Mouse (Mus musculus) kidney, adult 2 months (tissue): ENCODE results near the gene Slc38a5. TPM values are rescaled to one million over a fixed set of nuclear protein-coding genes. Genes with fewer than 3 reads are reported as not detected.
A peak's percentile ranks its signal among the peaks of the same experiment; 100 is the strongest.
"Not testable (repeated sequence)": the region's sequence is repeated elsewhere in the genome, so short reads cannot be mapped to it uniquely, and the experiment has no call there.

ENCODE experiments used
- DNase-seq: peaks from one replicate; pipeline ENCODE4 v3.0.0; 2021
- H3K27ac ChIP-seq: fragments of 200-500 bp; 2 replicates; pipeline ENCODE4 v1.5.1; 2012; ENCODE audit warnings: low read depth, low read length, control low read depth, inconsistent platforms; ENCODE audit not compliant: insufficient read depth
- H3K27me3 ChIP-seq: fragments of 200-500 bp; replicated peaks from 2 replicates; pipeline ENCODE4 v1.6.1; 2012; ENCODE audit warnings: mild to moderate bottlenecking, moderate library complexity, low read length, inconsistent platforms; ENCODE audit not compliant: control insufficient read depth, insufficient read depth
- H3K36me3 ChIP-seq: fragments of 200-500 bp; 2 replicates; pipeline ENCODE4 v1.6.1; 2012; ENCODE audit warnings: mild to moderate bottlenecking, moderate library complexity, low read length, inconsistent platforms; ENCODE audit not compliant: control insufficient read depth, insufficient read depth
- H3K4me1 ChIP-seq: fragments of 200-500 bp; 2 replicates; pipeline ENCODE4 v1.6.1; 2011; ENCODE audit warnings: low read length; ENCODE audit not compliant: control insufficient read depth, insufficient read depth
- H3K4me3 ChIP-seq: fragments of 200-500 bp; 2 replicates; pipeline ENCODE4 v1.5.1; 2011; ENCODE audit warnings: mild to moderate bottlenecking, low read depth, low read length, control low read depth; ENCODE audit not compliant: insufficient read depth
- CTCF ChIP-seq: fragments of 200-500 bp; conservative IDR thresholded peaks from 2 replicates; pipeline ENCODE4 v1.5.1; 2011; ENCODE audit warnings: low read depth, mild to moderate bottlenecking, control low read depth, low read length, moderate library complexity, mixed read lengths; ENCODE audit not compliant: insufficient read depth, insufficient read length
- POLR2A ChIP-seq: fragments of 200-500 bp; IDR thresholded peaks from one replicate; pipeline ENCODE4 v1.6.1; 2011; ENCODE audit warnings: low read depth, low read length, control low read depth
- WGBS: fragments of 180-500 bp; shearing (Covaris S2); methylation state at CpG from one replicate; pipeline ENCODE4 v1.1.7; 2018; 5-methylcytosine and 5-hydroxymethylcytosine counted together
- polyA plus RNA-seq: library from polyadenylated mRNA; depleted of rRNA; stranded (reverse); fragments of >200 nt; gene quantifications from 2 replicates; pipeline ENCODE4 v1.2.3, GENCODE M21; 2012; rRNA removed

Slc38a5 gene
- polyA plus RNA-seq, 1 experiment = not detected

DNA sequence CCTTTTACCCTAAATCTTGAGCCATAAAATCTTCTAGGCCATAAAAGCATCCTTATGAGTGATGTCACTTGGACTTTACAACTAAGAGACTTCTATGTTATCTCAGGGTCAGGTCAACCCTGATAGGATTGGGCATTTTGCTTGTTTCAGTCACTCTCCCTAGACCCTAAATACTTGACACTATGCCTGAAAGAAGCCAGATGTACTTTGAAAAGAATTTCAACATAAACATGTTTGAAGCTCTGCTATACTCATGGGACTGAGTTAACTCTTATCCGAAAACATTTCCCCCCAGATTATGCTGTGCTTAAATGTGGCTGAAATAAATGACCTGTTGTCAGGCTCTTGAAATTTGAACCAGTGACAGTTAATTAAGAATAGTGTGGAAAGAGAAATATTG is 38.4 kb downstream of the Slc38a5 start:
- no peak overlapping the region for H3K27ac ChIP-seq
- TF ChIP-seq CTCF (no peak), POLR2A (no peak)
- no peak for DNase-seq
- H3K27me3 ChIP-seq = no peaks in the 10 kb centered on the region
- H3K4me1 ChIP-seq = no peaks in the 10 kb centered on the region
- 38% methylated on average over 1 of the region's 1 CpGs for WGBS
- H3K36me3 ChIP-seq = no peaks in the 10 kb centered on the region
- no peak overlapping the region for H3K4me3 ChIP-seq

DNA sequence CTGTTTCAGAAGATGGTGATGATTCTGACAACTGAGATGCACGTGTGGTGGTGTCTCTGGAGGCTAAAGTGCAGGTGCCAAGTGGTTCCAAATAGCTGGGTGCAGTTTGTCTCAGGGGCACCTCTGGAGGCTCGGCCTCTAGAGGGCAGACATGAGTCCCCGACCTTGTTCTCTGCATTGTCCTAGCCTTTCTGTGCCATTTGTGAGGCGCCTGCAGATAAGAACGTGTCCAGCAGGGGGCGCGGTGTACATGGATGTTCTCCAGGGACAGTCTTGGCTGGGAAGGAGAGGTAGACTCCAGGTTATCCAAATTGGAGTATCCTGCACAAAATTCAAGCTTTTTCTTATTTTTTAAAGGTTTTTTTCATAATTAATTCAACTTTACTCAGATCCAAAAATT is 44.0 kb downstream of the Slc38a5 start:
- TF ChIP-seq CTCF = peak; percentile 50
- WGBS = 7% methylated on average over 7 of the region's 7 CpGs

DNA sequence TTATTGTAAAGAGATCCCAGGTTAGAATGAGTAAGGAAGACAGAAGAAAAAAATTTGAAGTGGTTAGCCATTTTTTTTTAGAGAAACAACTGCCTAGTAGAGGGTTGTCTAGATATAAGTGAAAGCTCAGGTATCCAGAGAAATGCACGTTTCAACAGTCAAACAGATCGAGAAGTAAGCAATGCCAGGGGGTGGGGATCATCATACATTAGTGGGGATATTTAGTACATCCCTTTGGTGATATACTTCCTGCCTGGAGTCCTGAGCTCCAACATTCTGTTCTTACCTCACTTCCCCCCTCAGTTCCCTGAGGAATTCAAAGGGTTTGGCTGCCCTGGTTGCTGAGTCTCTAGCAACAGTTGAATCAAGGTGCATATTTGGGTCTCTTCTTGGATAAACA is 56.2 kb downstream of the Slc38a5 start, which contains the start of gene Ssxb10:
Gene Ssxb10, plus strand, starts transcription at position 301 of the 400 bp plus-strand sequence.
- Histone ChIP-seq H3K4me1 (no peaks in the 10 kb centered on the region), H3K4me3 (no peak within 1 kb of the TSS), H3K27ac (no peak within 1 kb of the TSS), H3K27me3 (no peaks in the 10 kb centered on the region), H3K36me3 (no peaks in the 10 kb centered on the region)
- DNase-seq = no peak
- 69% methylated on average over 2 of the region's 2 CpGs for WGBS
- TF ChIP-seq CTCF (no peak), POLR2A (no peak)

More for the DNA sequence above, 44.0 kb downstream of the Slc38a5 start:
- H3K4me1 ChIP-seq, H3K36me3 ChIP-seq, H3K27ac ChIP-seq, H3K27me3 ChIP-seq, H3K4me3 ChIP-seq: not testable (repeated sequence)
- peak; percentile 55 for DNase-seq

Other genes starting within 250 kb of the Slc38a5 start
- 7.6 and 8.4 TPM in 2 replicates for gene Suv39h1, start 196.4 kb upstream of the Slc38a5 start, polyA plus RNA-seq
- 1.4 and 3.4 TPM in 2 replicates for gene Was, start 180.6 kb upstream of the Slc38a5 start, polyA plus RNA-seq
- 58.4 and 84.2 TPM in 2 replicates for gene Wdr13, start 138.2 kb upstream of the Slc38a5 start, polyA plus RNA-seq
- gene Rbm3, start 125.3 kb upstream of the Slc38a5 start, polyA plus RNA-seq = 41.6 and 50.8 TPM in 2 replicates
- gene Tbc1d25, start 95.0 kb upstream of the Slc38a5 start, polyA plus RNA-seq = 17.0 and 19.0 TPM in 2 replicates
- 180 and 192 TPM in 2 replicates for gene Ebp, start 77.6 kb upstream of the Slc38a5 start, polyA plus RNA-seq
- 20.7 and 24.8 TPM in 2 replicates for gene Porcn, start 64.6 kb upstream of the Slc38a5 start, polyA plus RNA-seq
- gene Ftsj1, start 18.7 kb upstream of the Slc38a5 start, polyA plus RNA-seq = 31.1 and 32.1 TPM in 2 replicates
- not detected in 2 replicates for gene Ssxb10, start 56.3 kb downstream of the Slc38a5 start, polyA plus RNA-seq
- not detected in 2 replicates for gene Ssxb9, start 95.8 kb downstream of the Slc38a5 start, polyA plus RNA-seq
- not detected in 2 replicates for gene Ssxb1, start 142.2 kb downstream of the Slc38a5 start, polyA plus RNA-seq
- gene Ssxb2, start 190.6 kb downstream of the Slc38a5 start, polyA plus RNA-seq = not detected in 2 replicates